Mouse (Mus musculus) intestine, postnatal 0 days (tissue): ENCODE data around the gene A4gnt. TPM values are rescaled to one million over a fixed set of nuclear protein-coding genes. Genes with fewer than 3 reads are reported as not detected.

Experiments used
- ATAC-seq: fragments of 200-750 bp; cut with Nextera tagmentation; 2 replicates; pipeline ENCODE4 v1.8.0; 2017; ENCODE audit warnings: mild to moderate bottlenecking, moderate TSS enrichment, moderate library complexity
- H3K27ac ChIP-seq: fragments of 300-500 bp; sonication (generic); 2 replicates; pipeline ENCODE4 v1.5.1; 2014; ENCODE audit warnings: mild to moderate bottlenecking, low read depth, low read length, moderate library complexity
- H3K27me3 ChIP-seq: fragments of 300-500 bp; sonication (generic); replicated peaks from 2 replicates; pipeline ENCODE4 v1.6.1; 2014; ENCODE audit warnings: low read length, mixed read lengths; ENCODE audit not compliant: control insufficient read depth, insufficient read depth
- H3K36me3 ChIP-seq: fragments of 300-500 bp; sonication (generic); 2 replicates; pipeline ENCODE4 v1.6.1; 2014; ENCODE audit warnings: mild to moderate bottlenecking, moderate library complexity; ENCODE audit not compliant: control insufficient read depth, insufficient read depth
- H3K4me1 ChIP-seq: fragments of 300-500 bp; sonication (generic); replicated peaks from 2 replicates; pipeline ENCODE4 v1.6.1; 2014; ENCODE audit warnings: antibody characterized with exemption, low read length, mixed read lengths; ENCODE audit not compliant: control insufficient read depth, insufficient read depth
- H3K4me2 ChIP-seq: fragments of 300-500 bp; sonication (generic); replicated peaks from 2 replicates; pipeline ENCODE4 v1.6.1; 2014; ENCODE audit warnings: low read depth, mild to moderate bottlenecking, moderate library complexity
- H3K4me3 ChIP-seq: fragments of 300-500 bp; sonication (generic); 2 replicates; pipeline ENCODE4 v1.5.1; 2014; ENCODE audit warnings: low read depth, low read length
- H3K9ac ChIP-seq: fragments of 300-500 bp; sonication (generic); 2 replicates; pipeline ENCODE4 v1.6.1; 2014; ENCODE audit warnings: mild to moderate bottlenecking, low read depth, low read length
- H3K9me3 ChIP-seq: fragments of 300-500 bp; sonication (generic); 2 replicates; pipeline ENCODE4 v1.6.1; 2016; ENCODE audit warnings: mixed run types; ENCODE audit not compliant: control insufficient read depth
- CTCF ChIP-seq: sonication (generic); IDR thresholded peaks from 2 replicates; pipeline ENCODE4 v1.5.1; 2016; ENCODE audit warnings: low read depth, mild to moderate bottlenecking, control low read depth, antibody characterized with exemption, moderate library complexity
- WGBS: fragments of 180-500 bp; shearing (Covaris S2); extraction: QIAGEN DNeasy Blood & Tissue Kit; methylation state at CpG from one replicate; pipeline ENCODE4 v1.1.7; 2014; 5-methylcytosine and 5-hydroxymethylcytosine counted together
- polyA plus RNA-seq: library from polyadenylated mRNA; unstranded; fragments of >200 nt; fragmentation: Nextera tagmentation; extraction: Ambion mirVana; gene quantifications from 2 replicates; pipeline ENCODE4 v1.2.1, GENCODE M21; 2015

A4gnt gene
- polyA plus RNA-seq: 0.81 and 1.0 TPM in 2 replicates

DNA sequence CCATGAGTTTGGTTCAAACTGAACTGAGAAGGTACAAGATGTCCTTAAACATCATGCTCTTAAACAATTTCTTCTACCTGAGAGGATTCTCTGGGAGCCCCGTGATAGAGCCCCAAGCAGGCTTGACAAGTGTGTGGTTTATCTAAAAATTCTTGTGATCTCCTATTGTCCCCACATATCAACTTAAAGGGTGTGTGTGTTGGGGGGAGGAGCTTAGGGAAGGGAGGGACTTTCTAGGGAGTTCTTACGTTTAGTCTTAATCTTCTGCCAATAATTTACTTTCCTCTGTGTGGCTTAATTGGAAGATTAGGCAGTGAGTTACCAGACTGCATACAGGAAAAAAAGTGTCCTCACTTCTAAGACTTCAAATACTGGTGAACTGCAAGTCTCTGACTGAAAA, at the start of gene A4gnt:
Gene A4gnt, plus strand, starts transcription at position 301 of the 400 bp plus-strand sequence.
- H3K9ac ChIP-seq: no peak within 1 kb of the TSS
- H3K4me1 ChIP-seq: no peaks in the 10 kb centered on the region
- TF ChIP-seq CTCF: no peak
- H3K36me3 ChIP-seq: no peaks in the 10 kb centered on the region
- H3K4me2 ChIP-seq: no peak within 1 kb of the TSS
- H3K4me3 ChIP-seq: no peak within 1 kb of the TSS
- H3K27ac ChIP-seq: no peak within 1 kb of the TSS
- 24% methylated on average over 2 of the region's 2 CpGs for whole genome bisulfite sequencing
- no peaks in the 10 kb centered on the region for H3K27me3 ChIP-seq
- no peak for ATAC-seq
- no peaks in the 10 kb centered on the region for H3K9me3 ChIP-seq

DNA sequence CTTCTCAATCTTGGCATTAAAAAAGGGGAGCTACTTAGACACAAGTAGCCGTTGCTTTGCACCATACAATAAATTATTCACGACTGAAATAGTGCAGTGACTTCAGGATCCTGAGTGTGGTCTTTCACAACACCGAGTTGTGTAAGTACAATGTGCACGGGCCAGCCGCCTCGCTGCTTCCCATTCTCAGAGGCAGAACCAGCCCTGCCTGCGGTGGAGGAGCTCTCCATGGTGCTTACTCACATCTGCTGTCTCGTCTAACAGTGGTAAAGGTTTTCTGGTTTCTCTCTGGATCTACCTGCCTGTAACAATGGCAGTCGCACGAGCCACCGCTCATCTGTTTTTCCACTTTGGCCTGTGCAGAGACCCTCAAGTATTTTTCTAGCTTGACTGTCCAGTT, 48.6 kb upstream of the A4gnt start:
- no peak; the same call in 1 of the 2 replicates for ATAC-seq
- WGBS: 11% methylated on average over 11 of the region's 11 CpGs
- no peaks in the 10 kb centered on the region for H3K4me1 ChIP-seq
- no peak overlapping the region for H3K4me2 ChIP-seq
- H3K9ac ChIP-seq: no peak overlapping the region
- no peak for TF ChIP-seq CTCF
- H3K4me3 ChIP-seq: no peak overlapping the region
- H3K36me3 ChIP-seq: no peaks in the 10 kb centered on the region
- no peak overlapping the region for H3K27ac ChIP-seq
- H3K27me3 ChIP-seq: no peaks in the 10 kb centered on the region
- no peaks in the 10 kb centered on the region for H3K9me3 ChIP-seq

DNA sequence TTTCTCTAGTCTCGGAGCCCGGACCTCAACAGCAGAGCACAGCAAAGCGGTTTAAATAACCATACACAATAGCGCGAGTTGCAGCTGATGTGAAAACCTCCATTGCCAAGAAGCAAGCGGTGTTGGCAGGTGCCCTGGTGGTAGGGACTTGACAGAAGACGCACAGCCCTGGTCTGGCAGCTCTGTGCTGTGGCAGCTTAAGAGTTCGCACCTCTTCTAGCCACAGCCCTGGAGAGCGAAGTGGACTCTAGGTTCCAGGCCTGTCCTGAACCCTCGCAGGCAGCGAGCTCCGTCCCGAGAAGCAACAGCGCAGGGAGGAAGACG, 44.3 kb upstream of the A4gnt start:
- Histone ChIP-seq H3K27me3 (no peaks in the 10 kb centered on the region), H3K4me2 (peak overlapping the region; percentile 85), H3K27ac (peak overlapping the region; percentile 94), H3K4me3 (peak overlapping the region; percentile 87), H3K36me3 (no peaks in the 10 kb centered on the region), H3K9me3 (no peaks in the 10 kb centered on the region), H3K9ac (peak overlapping the region; percentile 75), H3K4me1 (no peaks in the 10 kb centered on the region)
- WGBS: 0% methylated on average over 15 of the region's 15 CpGs
- TF ChIP-seq CTCF: no peak; the same call in 1 of the 2 replicates
- no peak for ATAC-seq

DNA sequence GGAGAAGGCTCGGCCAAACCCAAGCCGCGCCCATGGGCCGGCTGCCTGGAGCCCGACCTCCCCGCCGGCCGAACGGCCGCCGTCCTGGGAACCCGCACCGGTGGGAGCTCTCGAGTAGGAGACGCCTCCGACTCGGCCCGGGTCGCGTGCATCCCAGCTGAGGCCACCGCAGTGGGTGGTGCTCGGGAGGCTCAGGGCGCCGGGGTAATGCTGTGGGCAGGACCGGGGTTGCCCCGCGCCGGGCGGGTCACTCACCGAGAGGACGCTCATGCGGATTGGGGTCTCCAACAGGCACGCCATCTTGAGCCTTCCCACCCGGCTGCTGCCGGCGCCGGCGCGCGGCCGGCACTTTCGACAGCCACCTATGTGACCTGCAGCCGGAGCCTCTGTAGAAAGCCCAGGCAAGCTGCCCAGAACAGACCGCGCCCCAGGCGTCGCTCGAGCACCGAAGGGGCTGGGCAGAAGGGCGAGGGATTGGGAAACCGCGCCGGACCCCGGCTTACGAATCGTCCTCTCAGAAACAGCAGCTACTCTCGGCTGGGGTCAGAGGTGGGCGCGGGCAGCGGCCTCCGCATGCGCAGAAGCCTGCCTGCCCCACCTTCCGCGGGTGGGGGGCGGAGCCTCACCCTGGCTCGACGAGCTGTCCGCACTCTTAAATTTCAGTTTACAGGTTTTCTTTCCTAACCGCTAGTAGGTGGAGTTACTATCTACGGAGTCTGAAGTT, 43.8 kb upstream of the A4gnt start, which contains the start of gene Armc8:
Gene Armc8, minus strand, starts transcription at position 553 of the 724 bp plus-strand sequence.
- ATAC-seq: peak; percentile 96
- H3K4me2 ChIP-seq: peak within 1 kb of the TSS; percentile 85
- H3K9ac ChIP-seq: peak within 1 kb of the TSS; percentile 75
- H3K27me3 ChIP-seq: no peaks in the 10 kb centered on the region
- peak within 1 kb of the TSS; percentile 87 for H3K4me3 ChIP-seq
- under 1% methylated on average over 70 of the region's 70 CpGs for WGBS
- no peaks in the 10 kb centered on the region for H3K36me3 ChIP-seq
- no peak for TF ChIP-seq CTCF
- no peaks in the 10 kb centered on the region for H3K4me1 ChIP-seq
- no peaks in the 10 kb centered on the region for H3K9me3 ChIP-seq
- H3K27ac ChIP-seq: peak within 1 kb of the TSS; percentile 94

DNA sequence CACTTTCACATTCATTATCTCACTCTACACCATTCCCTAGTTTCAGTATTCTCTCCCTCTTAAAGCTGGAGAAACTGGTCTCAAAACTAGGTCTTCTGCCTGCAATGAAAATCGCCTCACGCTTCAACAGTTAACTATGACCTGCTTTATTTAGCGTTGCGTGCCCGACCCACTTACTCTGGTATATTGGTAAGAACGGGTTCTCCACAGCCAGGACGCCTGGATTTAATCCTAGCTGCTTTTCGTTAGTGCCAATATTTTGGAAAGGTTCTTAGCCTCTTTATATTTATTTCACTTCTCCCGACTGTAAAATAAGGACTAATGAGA, 43.3 kb upstream of the A4gnt start:
- TF ChIP-seq CTCF: no peak

DNA sequence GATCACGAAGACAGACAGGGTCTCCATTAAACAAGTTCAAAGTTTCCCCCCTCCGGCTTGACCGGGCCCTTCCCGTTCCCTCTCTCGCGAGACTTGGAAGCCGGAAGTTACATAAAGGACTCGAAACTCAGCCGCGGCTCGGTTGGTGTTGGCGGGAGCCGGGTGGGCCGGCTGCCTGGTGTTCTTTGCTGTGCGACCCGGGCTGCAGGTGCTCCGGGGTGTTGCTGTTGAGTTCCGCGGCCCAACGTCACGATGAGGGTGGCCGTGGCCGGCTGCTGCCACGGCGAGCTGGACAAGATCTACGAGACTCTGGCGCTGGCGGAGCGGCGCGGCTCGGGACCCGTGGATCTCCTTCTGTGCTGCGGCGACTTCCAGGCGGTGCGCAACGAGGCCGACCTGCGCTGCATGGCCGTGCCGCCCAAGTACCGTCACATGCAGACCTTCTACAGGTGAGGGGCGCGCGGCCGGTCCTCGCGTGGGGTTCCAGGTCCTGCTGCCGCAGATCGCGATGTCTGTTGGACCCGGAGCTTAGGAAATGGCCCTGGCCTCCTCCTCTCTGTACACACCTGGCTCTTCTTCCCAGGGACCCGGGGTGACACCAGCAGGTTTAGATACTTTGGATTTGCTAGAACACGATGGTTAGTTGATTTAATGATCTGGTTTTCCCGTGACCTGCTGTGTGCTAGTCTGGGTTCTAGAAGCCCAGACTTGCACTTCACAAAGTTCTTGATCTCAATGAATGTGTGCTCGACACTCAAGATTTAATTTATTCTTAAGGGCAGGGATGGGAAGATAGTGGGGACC, 36.4 kb upstream of the A4gnt start, which contains the start of gene Dbr1:
Gene Dbr1, plus strand, starts transcription at position 123 of the 804 bp plus-strand sequence.
- H3K27ac ChIP-seq: peak within 1 kb of the TSS; percentile 82
- no peaks in the 10 kb centered on the region for H3K36me3 ChIP-seq
- H3K4me3 ChIP-seq: peak within 1 kb of the TSS; percentile 94
- peak within 1 kb of the TSS; percentile 90 for H3K9ac ChIP-seq
- ATAC-seq: peak; percentile 95
- H3K4me1 ChIP-seq: no peaks in the 10 kb centered on the region
- no peaks in the 10 kb centered on the region for H3K9me3 ChIP-seq
- H3K27me3 ChIP-seq: no peaks in the 10 kb centered on the region
- no peak for TF ChIP-seq CTCF
- WGBS: under 1% methylated on average over 57 of the region's 57 CpGs
- H3K4me2 ChIP-seq: peak within 1 kb of the TSS; percentile 82

More for the DNA sequence above, 43.3 kb upstream of the A4gnt start:
- no peaks in the 10 kb centered on the region for H3K9me3 ChIP-seq
- no peaks in the 10 kb centered on the region for H3K36me3 ChIP-seq
- peak overlapping the region; percentile 87 for H3K4me3 ChIP-seq
- H3K27ac ChIP-seq: peak overlapping the region; percentile 94
- peak overlapping the region; percentile 75 for H3K9ac ChIP-seq
- WGBS: under 1% methylated on average over 9 of the region's 9 CpGs
- H3K27me3 ChIP-seq: no peaks in the 10 kb centered on the region
- no peak for ATAC-seq
- H3K4me1 ChIP-seq: no peaks in the 10 kb centered on the region
- peak overlapping the region; percentile 85 for H3K4me2 ChIP-seq
